24 mouse cellular contexts compared by ENCODE assay signal in the genomic region with DNA sequence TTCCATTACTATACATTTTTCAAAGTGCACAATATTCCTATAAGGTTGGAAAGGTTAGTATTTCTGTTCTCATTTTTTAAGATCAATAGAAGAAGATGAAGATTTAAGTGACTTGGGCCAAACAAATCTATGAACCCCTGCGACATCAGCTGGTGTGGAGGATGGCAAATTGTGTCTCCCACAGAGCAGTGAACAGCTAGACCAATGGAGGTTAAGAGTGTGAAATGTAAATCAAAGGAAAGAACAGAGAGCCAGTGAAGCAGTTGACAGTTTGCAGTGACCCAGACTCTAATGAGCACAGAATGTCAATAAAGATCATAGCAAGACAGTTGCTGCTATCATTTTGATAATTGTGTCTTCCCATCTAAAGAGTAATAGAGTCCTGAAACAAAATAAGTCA.
DNase-seq lines count a peak whose midpoint lies in the region; ATAC-seq and TF ChIP-seq lines count a peak whose summit lies in the region.
"Had no signal": no experiment of that assay in that cellular context is flagged by ENCODE, and none has a peak within 500 bp of the region (broad histone marks: within the 10 kb centered on the region; RNA-seq: fewer than 3 reads in every experiment).

No protein-coding gene starts in this region.

- H3K27ac ChIP-seq in forebrain, embryonic 13.5 days = no peak overlapping the region
- H3K27ac ChIP-seq in forebrain, embryonic 15.5 days (replicated peaks) = no peak overlapping the region
- H3K27ac ChIP-seq in midbrain, embryonic 13.5 days = no peak overlapping the region
- no peak overlapping the region for H3K27ac ChIP-seq in midbrain, postnatal 0 days (ENCODE audit: low read depth, low read length)
- no peak overlapping the region for H3K27ac ChIP-seq in lung, postnatal 0 days (ENCODE audit: low read length)
- H3K27ac ChIP-seq: forebrain, embryonic 10.5 days; gastrocnemius, adult 2 months; hindbrain, embryonic 13.5 days had no signal

- no peak overlapping the region for H3K4me3 ChIP-seq in forebrain, embryonic 13.5 days
- no peak overlapping the region for H3K4me3 ChIP-seq in forebrain, embryonic 15.5 days
- H3K4me3 ChIP-seq in midbrain, embryonic 13.5 days (replicated peaks) = no peak overlapping the region
- no peak overlapping the region for H3K4me3 ChIP-seq in midbrain, postnatal 0 days (ENCODE audit: low read depth, low read length)
- no peak overlapping the region for H3K4me3 ChIP-seq in lung, postnatal 0 days (ENCODE audit: low read depth, low read length)
- H3K4me3 ChIP-seq: forebrain, embryonic 10.5 days; gastrocnemius, adult 2 months; hindbrain, embryonic 13.5 days had no signal

- ATAC-seq in forebrain, embryonic 13.5 days = peak; percentile 43; the same call in 1 of the 2 replicates
- ATAC-seq in forebrain, embryonic 15.5 days (replicated peaks) = no peak
- ATAC-seq in midbrain, embryonic 13.5 days = peak; percentile 45; the same call in 1 of the 2 replicates
- no peak for ATAC-seq in midbrain, postnatal 0 days (ENCODE audit: low FRiP score)
- no peak for ATAC-seq in lung, postnatal 0 days
- ATAC-seq: CD4-positive, CD25-positive, alpha-beta regulatory T cell, adult 4 months; forebrain, postnatal 0 days; hindbrain, embryonic 16.5 days; inflammation-experienced regulatory T-cells, adult 6 months; intestine, embryonic 16.5 days had no signal

- DNase-seq in midbrain, postnatal 0 days (ENCODE audit: low spot score) = no peak
- peak; percentile 39 for DNase-seq in retina, embryonic 14.5 days (ENCODE audit: low spot score)
- DNase-seq in retina, postnatal 1 day = no peak
- DNase-seq in lung, postnatal 0 days (ENCODE audit: low spot score) = no peak
- DNase-seq: adrenal gland, adult 2 months; adrenal gland, postnatal 14 days; cerebellum, adult 11-12 months; cerebellum, adult 8-10 months; cerebellum, postnatal 10 days; cerebellum, postnatal 36 days; forebrain, postnatal 0 days; gastrocnemius, adult 2 months; gastrocnemius, postnatal 14 days; heart, adult 11 months had no signal

- H3K27me3 ChIP-seq in forebrain, embryonic 13.5 days = no peaks in the 10 kb centered on the region
- H3K27me3 ChIP-seq in forebrain, embryonic 15.5 days = no peaks in the 10 kb centered on the region
- no peaks in the 10 kb centered on the region for H3K27me3 ChIP-seq in midbrain, embryonic 13.5 days
- H3K27me3 ChIP-seq in midbrain, postnatal 0 days (ENCODE audit: insufficient read depth, low read length) = no peaks in the 10 kb centered on the region
- no peaks in the 10 kb centered on the region for H3K27me3 ChIP-seq in lung, postnatal 0 days (replicated peaks; ENCODE audit: insufficient read depth, low read length)
- H3K27me3 ChIP-seq: hindbrain, embryonic 13.5 days had no signal

- no peak overlapping the region for H3K4me2 ChIP-seq in forebrain, embryonic 13.5 days
- no peak overlapping the region for H3K4me2 ChIP-seq in forebrain, embryonic 15.5 days (replicated peaks)
- no peak overlapping the region for H3K4me2 ChIP-seq in midbrain, embryonic 13.5 days (replicated peaks)
- no peak overlapping the region for H3K4me2 ChIP-seq in midbrain, postnatal 0 days (ENCODE audit: low read depth, low read length, poor library complexity, severe bottlenecking)
- H3K4me2 ChIP-seq in lung, postnatal 0 days (replicated peaks; ENCODE audit: low read depth, low read length) = no peak overlapping the region
- H3K4me2 ChIP-seq: heart, embryonic 11.5 days; hindbrain, embryonic 13.5 days had no signal

- no peaks in the 10 kb centered on the region for H3K4me1 ChIP-seq in forebrain, embryonic 13.5 days
- no peaks in the 10 kb centered on the region for H3K4me1 ChIP-seq in forebrain, embryonic 15.5 days
- no peaks in the 10 kb centered on the region for H3K4me1 ChIP-seq in midbrain, embryonic 13.5 days (replicated peaks)
- no peaks in the 10 kb centered on the region for H3K4me1 ChIP-seq in midbrain, postnatal 0 days (ENCODE audit: insufficient read depth, low read length)
- H3K4me1 ChIP-seq in lung, postnatal 0 days (ENCODE audit: insufficient read depth, low read depth, low read length) = no peaks in the 10 kb centered on the region
- H3K4me1 ChIP-seq: forebrain, embryonic 10.5 days; hindbrain, embryonic 13.5 days had no signal

- no peak overlapping the region for H3K9ac ChIP-seq in forebrain, embryonic 13.5 days
- H3K9ac ChIP-seq in forebrain, embryonic 15.5 days (replicated peaks) = no peak overlapping the region
- no peak overlapping the region for H3K9ac ChIP-seq in midbrain, embryonic 13.5 days (replicated peaks)
- H3K9ac ChIP-seq in midbrain, postnatal 0 days (replicated peaks; ENCODE audit: low read length, poor library complexity, severe bottlenecking) = no peak overlapping the region
- no peak overlapping the region for H3K9ac ChIP-seq in lung, postnatal 0 days (replicated peaks; ENCODE audit: low read depth)
- H3K9ac ChIP-seq: forebrain, postnatal 0 days; hindbrain, embryonic 13.5 days had no signal

- no peak for TF ChIP-seq CTCF in midbrain, postnatal 0 days (IDR thresholded peaks at IDR 0.05)
- TF ChIP-seq CTCF in lung, postnatal 0 days (IDR thresholded peaks at IDR 0.05) = no peak

- H3K9me3 ChIP-seq in forebrain, embryonic 13.5 days (replicated peaks) = no peaks in the 10 kb centered on the region
- no peaks in the 10 kb centered on the region for H3K9me3 ChIP-seq in forebrain, embryonic 15.5 days
- H3K9me3 ChIP-seq in midbrain, embryonic 13.5 days = no peaks in the 10 kb centered on the region
- no peaks in the 10 kb centered on the region for H3K9me3 ChIP-seq in midbrain, postnatal 0 days (ENCODE audit: low read length)
- no peaks in the 10 kb centered on the region for H3K9me3 ChIP-seq in lung, postnatal 0 days (ENCODE audit: low read length)
- H3K9me3 ChIP-seq: forebrain, embryonic 10.5 days; hindbrain, embryonic 13.5 days had no signal

- WGBS in forebrain, embryonic 13.5 days = 56% methylated on average over 1 of the region's 1 CpGs
- WGBS in forebrain, embryonic 15.5 days = 65% methylated on average over 1 of the region's 1 CpGs
- WGBS in midbrain, embryonic 13.5 days = 40% methylated on average over 1 of the region's 1 CpGs
- WGBS in midbrain, postnatal 0 days = 37% methylated on average over 1 of the region's 1 CpGs
- 54% methylated on average over 1 of the region's 1 CpGs for WGBS in lung, postnatal 0 days

- TF ChIP-seq EP300 in lung, postnatal 0 days (IDR thresholded peaks at IDR 0.05) = no peak

- H3K36me3 ChIP-seq in forebrain, embryonic 13.5 days (ENCODE audit: poor library complexity, severe bottlenecking) = no peaks in the 10 kb centered on the region
- H3K36me3 ChIP-seq in forebrain, embryonic 15.5 days = no peaks in the 10 kb centered on the region
- H3K36me3 ChIP-seq in midbrain, embryonic 13.5 days = no peaks in the 10 kb centered on the region
- no peaks in the 10 kb centered on the region for H3K36me3 ChIP-seq in midbrain, postnatal 0 days (ENCODE audit: insufficient read depth, low read length)
- H3K36me3 ChIP-seq in lung, postnatal 0 days (ENCODE audit: insufficient read depth, low read length) = no peaks in the 10 kb centered on the region
- H3K36me3 ChIP-seq: forebrain, embryonic 10.5 days; hindbrain, embryonic 13.5 days had no signal

Comparison
In these comparisons a context has a peak if more than half of its experiments do, and no peak if none do; other contexts are left out.
1. ATAC-seq: peak in forebrain, embryonic 13.5 days (single experiment) and midbrain, embryonic 13.5 days (single experiment); none in forebrain, embryonic 15.5 days (single experiment), midbrain, postnatal 0 days (single experiment) and lung, postnatal 0 days (single experiment).